Mouse (Mus musculus) retina, adult 2 months (tissue): Measurements from ENCODE around the gene Gli2.

Experiments
- DNase-seq: peaks from one replicate; pipeline ENCODE4 v3.0.0-alpha.2; 2012; ENCODE audit warnings: low read depth, low spot score

Gene Gli2

GRCm38 (mm10) chr1:119051192-119051937 is 2.1 kb downstream of the Gli2 start:
- no peak for DNase-seq

GRCm38 (mm10) chr1:119049812-119050615 is 3.4 kb downstream of the Gli2 start:
- no peak for DNase-seq

- no peak for DNase-seq
These were observed 4.4 kb downstream of the Gli2 start for GRCm38 (mm10) chr1:119048988-119049387.

- no peak for DNase-seq
These were observed 4.9 kb downstream of the Gli2 start for GRCm38 (mm10) chr1:119048547-119048946.

- DNase-seq = no peak
These were observed 5.7 kb downstream of the Gli2 start for GRCm38 (mm10) chr1:119047462-119048371.

GRCm38 (mm10) chr1:119038436-119038835 is 15.0 kb downstream of the Gli2 start:
- DNase-seq = no peak

GRCm38 (mm10) chr1:119035931-119036330 is 17.5 kb downstream of the Gli2 start:
- no peak for DNase-seq

- no peak for DNase-seq
These were observed 18.1 kb downstream of the Gli2 start for GRCm38 (mm10) chr1:119035301-119035700.

- no peak for DNase-seq
These were observed 19.2 kb downstream of the Gli2 start for GRCm38 (mm10) chr1:119034163-119034705.

- DNase-seq = no peak
These were observed 19.8 kb downstream of the Gli2 start for GRCm38 (mm10) chr1:119033450-119034162.

GRCm38 (mm10) chr1:119031185-119031584 is 22.2 kb downstream of the Gli2 start:
- DNase-seq = no peak

- no peak for DNase-seq
These were observed 27.6 kb downstream of the Gli2 start for GRCm38 (mm10) chr1:119025647-119026358.

GRCm38 (mm10) chr1:119022311-119022710 is 31.1 kb downstream of the Gli2 start:
- no peak for DNase-seq

GRCm38 (mm10) chr1:119020092-119020491 is 33.3 kb downstream of the Gli2 start:
- no peak for DNase-seq

GRCm38 (mm10) chr1:119019056-119019455 is 34.4 kb downstream of the Gli2 start:
- no peak for DNase-seq

GRCm38 (mm10) chr1:119016866-119017265 is 36.6 kb downstream of the Gli2 start:
- no peak for DNase-seq

- DNase-seq = no peak
These were observed 38.3 kb downstream of the Gli2 start for GRCm38 (mm10) chr1:119015108-119015507.

- no peak for DNase-seq
These were observed 44.5 kb downstream of the Gli2 start for GRCm38 (mm10) chr1:119008949-119009348.

- DNase-seq = no peak
These were observed 49.5 kb downstream of the Gli2 start for GRCm38 (mm10) chr1:119003852-119004398.

GRCm38 (mm10) chr1:119001454-119002034 is 51.9 kb downstream of the Gli2 start:
- DNase-seq = no peak
